Mouse (Mus musculus) kidney, postnatal 10 days (tissue): ENCODE data around the gene Lrrc10b.

Source experiments
- DNase-seq: peaks from one replicate; pipeline ENCODE4 v3.0.0; 2021; ENCODE audit warnings: mixed read lengths

The Lrrc10b gene

GRCm38 (mm10) chr19:10437521-10437920 lies 19.8 kb downstream of the Lrrc10b start:
- no peak for DNase-seq

- no peak for DNase-seq
Measured at GRCm38 (mm10) chr19:10436726-10437125, 20.5 kb downstream of the Lrrc10b start.

- DNase-seq, result peak; percentile 80
Measured at GRCm38 (mm10) chr19:10435908-10436307, 21.4 kb downstream of the Lrrc10b start.

- no peak for DNase-seq
Measured at GRCm38 (mm10) chr19:10434927-10435326, 22.3 kb downstream of the Lrrc10b start.

GRCm38 (mm10) chr19:10433879-10434540 lies 23.3 kb downstream of the Lrrc10b start:
- no peak for DNase-seq

GRCm38 (mm10) chr19:10433225-10433624 lies 24.0 kb downstream of the Lrrc10b start:
- no peak for DNase-seq

- no peak for DNase-seq
Measured at GRCm38 (mm10) chr19:10431841-10432240, 25.4 kb downstream of the Lrrc10b start.

GRCm38 (mm10) chr19:10431410-10431809 lies 25.9 kb downstream of the Lrrc10b start:
- no peak for DNase-seq

- no peak for DNase-seq
Measured at GRCm38 (mm10) chr19:10429371-10429770, 27.9 kb downstream of the Lrrc10b start.

GRCm38 (mm10) chr19:10427431-10427830 lies 29.8 kb downstream of the Lrrc10b start:
- DNase-seq, result peak; percentile 53

- no peak for DNase-seq
Measured at GRCm38 (mm10) chr19:10426793-10427192, 30.5 kb downstream of the Lrrc10b start.

GRCm38 (mm10) chr19:10426312-10426711 lies 31.0 kb downstream of the Lrrc10b start:
- DNase-seq, result peak; percentile 52

GRCm38 (mm10) chr19:10425484-10426270 lies 31.6 kb downstream of the Lrrc10b start:
- DNase-seq, result peak; percentile 30

GRCm38 (mm10) chr19:10424751-10425150 lies 32.5 kb downstream of the Lrrc10b start:
- DNase-seq, result peak; percentile 72

GRCm38 (mm10) chr19:10421986-10422976 lies 35.0 kb downstream of the Lrrc10b start:
- DNase-seq, result no peak

- peak; percentile 53 for DNase-seq
Measured at GRCm38 (mm10) chr19:10417436-10417835, 39.8 kb downstream of the Lrrc10b start.

GRCm38 (mm10) chr19:10416889-10417288 lies 40.4 kb downstream of the Lrrc10b start:
- DNase-seq, result no peak

- no peak for DNase-seq
Measured at GRCm38 (mm10) chr19:10415508-10415907, 41.8 kb downstream of the Lrrc10b start.

- DNase-seq, result peak; percentile 69
Measured at GRCm38 (mm10) chr19:10413701-10414242, 43.5 kb downstream of the Lrrc10b start.
